Mouse (Mus musculus) kidney, embryonic 16.5 days (tissue): ENCODE data around the gene P2rx7. TPM values are rescaled to one million over a fixed set of nuclear protein-coding genes. Genes with fewer than 3 reads are reported as not detected.
A peak's percentile ranks its signal among the peaks of the same experiment; 100 is the strongest.

ENCODE experiments used
- ATAC-seq: fragments of 200-750 bp; cut with Nextera tagmentation; 2 replicates; pipeline ENCODE4 v1.8.0; 2017; ENCODE audit warnings: moderate TSS enrichment; ENCODE audit not compliant: low FRiP score, low TSS enrichment
- H3K27ac ChIP-seq: fragments of 300-500 bp; sonication (generic); 2 replicates; pipeline ENCODE4 v1.5.1; 2014; ENCODE audit warnings: low read length
- H3K27me3 ChIP-seq: fragments of 300-500 bp; sonication (generic); 2 replicates; pipeline ENCODE4 v1.6.1; 2014; ENCODE audit warnings: low read length, control low read depth, mixed read lengths; ENCODE audit not compliant: insufficient read depth
- H3K36me3 ChIP-seq: fragments of 300-500 bp; sonication (generic); 2 replicates; pipeline ENCODE4 v1.6.1; 2014; ENCODE audit warnings: low read length, control low read depth, mixed read lengths; ENCODE audit not compliant: insufficient read depth
- H3K4me1 ChIP-seq: fragments of 300-500 bp; sonication (generic); 2 replicates; pipeline ENCODE4 v1.6.1; 2014; ENCODE audit warnings: low read length, control low read depth, mixed read lengths; ENCODE audit not compliant: insufficient read depth
- H3K4me2 ChIP-seq: fragments of 300-500 bp; sonication (generic); replicated peaks from 2 replicates; pipeline ENCODE4 v1.6.1; 2014; ENCODE audit warnings: low read depth, low read length
- H3K4me3 ChIP-seq: fragments of 300-500 bp; sonication (generic); 2 replicates; pipeline ENCODE4 v1.5.1; 2014; ENCODE audit warnings: mild to moderate bottlenecking, low read length
- H3K9ac ChIP-seq: fragments of 300-500 bp; sonication (generic); replicated peaks from 2 replicates; pipeline ENCODE4 v1.6.1; 2014; ENCODE audit warnings: low read length
- H3K9me3 ChIP-seq: fragments of 300-500 bp; sonication (generic); 2 replicates; pipeline ENCODE4 v1.6.1; 2016; ENCODE audit warnings: low read length, control low read depth
- WGBS: fragments of 180-500 bp; shearing (Covaris S2); extraction: QIAGEN DNeasy Blood & Tissue Kit; methylation state at CpG from one replicate; pipeline ENCODE4 v1.1.7; 2014; 5-methylcytosine and 5-hydroxymethylcytosine counted together
- microRNA-seq: library from miRNA; unstranded; fragments of <30 nt; microRNA quantifications from one replicate; pipeline ENCODE4, GENCODE M21; 2016
- polyA plus RNA-seq: library from polyadenylated mRNA; unstranded; fragments of >200 nt; fragmentation: Nextera tagmentation; extraction: Ambion mirVana; gene quantifications from 2 replicates; pipeline ENCODE4 v1.2.1, GENCODE M21; 2015

Gene P2rx7
- polyA plus RNA-seq, 1 experiment from 2014 or later, result 1.5 TPM

GRCm38 (mm10) chr5:122731991-122732673, 88.4 kb downstream of the P2rx7 start:
- 24% methylated on average over 15 of the region's 15 CpGs for WGBS
- no peak overlapping the region; the same call in 1 of the 2 replicates for H3K9ac ChIP-seq
- no peak for ATAC-seq

DNA sequence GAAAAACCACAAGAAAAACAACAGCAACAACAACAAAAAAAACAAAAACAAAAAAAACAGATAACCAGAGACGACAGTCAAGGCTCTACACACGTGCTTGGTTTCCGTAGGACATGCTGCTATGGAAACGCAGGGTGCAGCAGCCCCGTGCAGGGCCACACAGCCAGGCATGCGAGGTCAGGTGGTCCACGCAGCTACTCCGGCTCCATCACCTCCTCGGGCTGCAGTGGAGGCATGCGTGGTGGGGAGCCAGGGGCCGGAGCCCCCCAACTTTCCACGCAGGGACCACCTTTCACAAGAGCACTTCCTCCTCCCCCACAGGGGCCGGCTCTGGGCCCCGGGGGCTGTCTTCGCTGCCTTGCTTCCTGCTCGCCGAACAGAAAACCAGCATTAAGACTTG, 90.2 kb downstream of the P2rx7 start:
- no peak overlapping the region for H3K27ac ChIP-seq
- peaks cover 26% of the 10 kb centered on the region for H3K4me1 ChIP-seq
- no peak for ATAC-seq
- 31% methylated on average over 17 of the region's 17 CpGs for WGBS
- H3K36me3 ChIP-seq, result peaks cover 3% of the 10 kb centered on the region; the same call in 1 of the 2 replicates
- H3K4me2 ChIP-seq, result peak overlapping the region; percentile 25; the same call in 1 of the 2 replicates
- no peak overlapping the region for H3K4me3 ChIP-seq
- H3K27me3 ChIP-seq, result no peaks in the 10 kb centered on the region
- H3K9ac ChIP-seq, result no peak overlapping the region
- no peaks in the 10 kb centered on the region for H3K9me3 ChIP-seq

More at GRCm38 (mm10) chr5:122731991-122732673, 88.4 kb downstream of the P2rx7 start:
- Histone ChIP-seq H3K4me2 (0 out of 2 replicates have a peak overlapping the region, but pooled peaks have one; percentile 1), H3K27me3 (no peaks in the 10 kb centered on the region), H3K4me3 (no peak overlapping the region), H3K36me3 (peaks cover 2% of the 10 kb centered on the region; the same call in 1 of the 2 replicates), H3K9me3 (no peaks in the 10 kb centered on the region), H3K4me1 (peaks cover 26% of the 10 kb centered on the region), H3K27ac (peak overlapping the region; percentile 72)

- Histone ChIP-seq H3K27ac (no peak overlapping the region), H3K27me3 (no peaks in the 10 kb centered on the region), H3K9me3 (no peaks in the 10 kb centered on the region), H3K9ac (no peak overlapping the region), H3K36me3 (peaks cover 3% of the 10 kb centered on the region; the same call in 1 of the 2 replicates), H3K4me3 (no peak overlapping the region), H3K4me1 (peaks cover 26% of the 10 kb centered on the region), H3K4me2 (no peak overlapping the region)
- ATAC-seq, result no peak
- 79% methylated on average over 7 of the region's 7 CpGs for WGBS
Observed at GRCm38 (mm10) chr5:122735853-122736252, 92.1 kb downstream of the P2rx7 start.

- 0 out of 2 replicates have a peak, but pooled peaks have one; percentile 24 for ATAC-seq
- Histone ChIP-seq H3K27ac (no peak overlapping the region), H3K9me3 (no peaks in the 10 kb centered on the region), H3K4me3 (no peak overlapping the region), H3K36me3 (peaks cover 4% of the 10 kb centered on the region; the same call in 1 of the 2 replicates), H3K9ac (peak overlapping the region; percentile 20; the same call in 1 of the 2 replicates), H3K4me1 (peaks cover 22% of the 10 kb centered on the region), H3K27me3 (no peaks in the 10 kb centered on the region), H3K4me2 (no peak overlapping the region)
- WGBS, result 68% methylated on average over 15 of the region's 15 CpGs
Observed at GRCm38 (mm10) chr5:122736761-122737160, 93.0 kb downstream of the P2rx7 start.

Small RNA genes within 50 kb of the gene (microRNA-seq; reads per million reads assigned to microRNA genes)
- gene Mir8115, result not detected

Other genes with a start within 250 kb of the P2rx7 start
- gene Anapc7, start 222.2 kb upstream of the P2rx7 start, polyA plus RNA-seq, result 56.5 and 56.8 TPM in 2 replicates
- 33.6 and 35.0 TPM in 2 replicates for gene Atp2a2, start 141.7 kb upstream of the P2rx7 start, polyA plus RNA-seq
- 33.3 and 39.6 TPM in 2 replicates for gene Ift81, start 29.4 kb upstream of the P2rx7 start, polyA plus RNA-seq
- 25.0 and 26.1 TPM in 2 replicates for gene P2rx4, start 63.6 kb downstream of the P2rx7 start, polyA plus RNA-seq
- gene Camkk2, start 135.5 kb downstream of the P2rx7 start, polyA plus RNA-seq, result 35.6 and 44.7 TPM in 2 replicates
- gene Anapc5, start 177.4 kb downstream of the P2rx7 start, polyA plus RNA-seq, result 441 and 462 TPM in 2 replicates
- 42.3 and 42.7 TPM in 2 replicates for gene Rnf34, start 206.1 kb downstream of the P2rx7 start, polyA plus RNA-seq